Mouse (Mus musculus) cerebellum, postnatal 14 days (tissue): ENCODE measurements around the gene Cdh19.

Experiments
- DNase-seq, 2 experiments: peaks; one replicate each; pipeline ENCODE4 v3.0.0; 2021; ENCODE audit warnings: mixed read lengths in 2 of 2

Cdh19 gene

DNA sequence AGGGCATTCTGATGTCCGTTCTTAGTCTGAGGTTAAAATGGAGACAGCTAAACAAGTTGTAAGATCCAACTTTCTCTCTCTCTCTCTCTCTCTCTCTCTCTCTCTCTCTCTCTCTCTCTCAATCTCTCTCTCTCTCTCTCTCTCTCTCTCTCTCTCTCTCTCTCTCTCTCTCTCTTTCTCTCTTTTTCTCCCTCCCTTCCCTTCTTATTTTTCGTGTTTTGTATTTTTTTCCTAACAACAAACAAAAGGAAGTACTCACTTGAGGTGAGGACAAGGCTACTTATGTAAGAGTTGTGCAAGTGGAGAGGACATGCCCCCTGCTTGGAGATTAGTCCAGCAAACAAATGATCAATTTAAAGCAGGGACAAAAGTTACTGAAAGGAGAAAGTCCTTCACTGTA, at the start of gene Cdh19:
Gene Cdh19, minus strand, starts transcription at position 101 of the 400 bp plus-strand sequence.
- DNase-seq: no peak

DNA sequence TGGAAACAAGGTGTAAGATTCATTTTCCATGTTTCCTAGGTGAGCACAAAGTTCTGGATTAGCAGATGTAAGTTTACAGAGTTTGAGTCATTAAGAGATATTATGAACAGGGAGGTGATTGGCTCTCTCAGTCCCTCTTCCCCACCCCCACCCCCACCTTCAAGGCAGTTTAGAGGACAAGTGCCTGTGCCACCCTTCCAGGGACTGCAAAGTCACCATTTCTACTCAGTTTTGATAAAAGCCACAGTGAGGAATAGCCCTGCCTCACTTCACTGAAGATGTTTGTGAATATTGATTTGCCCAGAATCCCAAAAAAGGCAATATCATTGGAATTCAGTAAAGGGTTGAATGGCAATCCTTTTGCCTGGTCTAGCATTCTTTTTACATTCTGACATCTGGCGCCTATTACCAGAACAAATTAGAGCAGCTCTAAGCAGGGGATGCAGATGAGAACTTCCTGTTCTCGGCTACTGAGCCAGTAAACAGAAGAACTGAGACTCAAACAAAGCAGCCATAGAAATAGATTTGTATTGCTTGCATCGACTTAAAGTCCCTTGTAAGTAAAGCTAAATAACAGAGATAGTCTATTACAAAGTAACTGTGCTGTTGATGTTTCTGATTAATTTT, 43.2 kb upstream of the Cdh19 start:
- no peak for DNase-seq

DNA sequence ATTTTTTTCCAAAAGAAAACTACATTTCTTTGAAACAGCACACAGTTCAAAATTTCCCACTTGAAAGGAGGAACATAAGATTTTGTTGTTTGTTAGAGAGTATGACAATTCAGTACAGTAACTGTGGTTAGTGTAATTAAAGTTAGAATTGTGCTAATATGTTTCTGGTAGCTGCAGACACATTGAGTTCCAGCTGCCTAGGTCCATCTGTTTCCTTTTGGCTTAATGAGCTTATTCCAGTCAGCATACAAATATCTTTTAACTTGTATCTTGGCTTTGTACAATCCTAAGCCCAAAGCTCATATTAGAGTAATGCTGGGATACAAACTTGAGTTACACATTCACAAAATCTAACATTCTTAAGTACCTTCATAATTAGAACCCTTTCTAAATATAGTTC, 40.3 kb upstream of the Cdh19 start:
- no peak for DNase-seq

DNA sequence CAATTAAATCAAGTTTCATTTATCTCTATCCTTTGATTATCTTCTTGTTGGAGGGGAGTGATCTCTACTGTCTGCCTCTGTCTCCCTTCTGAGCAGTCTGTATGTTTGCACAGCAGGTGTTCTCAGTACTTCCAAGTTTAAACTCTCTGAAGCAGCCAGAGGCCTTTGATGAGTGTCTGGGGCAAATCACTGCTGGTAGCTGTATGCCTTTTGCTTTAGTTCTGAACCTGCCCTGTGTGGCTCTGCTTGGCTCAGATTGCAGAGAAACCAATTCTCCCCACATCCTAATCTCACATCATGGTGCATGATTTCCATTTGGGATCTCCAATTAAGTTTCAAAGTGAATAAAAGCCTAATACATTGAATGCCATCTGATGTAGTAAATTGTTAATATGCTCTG, 12.4 kb upstream of the Cdh19 start:
- DNase-seq: no peak

DNA sequence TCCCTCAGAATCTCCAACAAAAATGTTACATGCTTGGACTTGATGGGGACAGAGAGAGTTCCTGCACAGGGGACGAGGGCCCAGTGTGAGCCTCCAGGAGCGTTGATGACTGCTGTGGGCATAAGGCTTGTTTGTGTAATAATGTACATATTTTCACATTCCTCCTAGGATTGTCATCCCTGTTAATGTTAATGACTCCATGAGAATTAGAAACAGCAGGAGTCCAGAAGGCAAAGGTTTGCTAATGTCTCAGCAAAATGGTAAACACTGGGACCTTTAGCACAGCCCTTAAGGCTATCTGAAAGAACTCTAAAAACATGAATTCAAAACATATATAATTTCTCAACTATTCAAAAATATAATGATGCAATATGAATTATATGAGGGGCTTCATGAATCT, 8.2 kb downstream of the Cdh19 start:
- no peak for DNase-seq

DNA sequence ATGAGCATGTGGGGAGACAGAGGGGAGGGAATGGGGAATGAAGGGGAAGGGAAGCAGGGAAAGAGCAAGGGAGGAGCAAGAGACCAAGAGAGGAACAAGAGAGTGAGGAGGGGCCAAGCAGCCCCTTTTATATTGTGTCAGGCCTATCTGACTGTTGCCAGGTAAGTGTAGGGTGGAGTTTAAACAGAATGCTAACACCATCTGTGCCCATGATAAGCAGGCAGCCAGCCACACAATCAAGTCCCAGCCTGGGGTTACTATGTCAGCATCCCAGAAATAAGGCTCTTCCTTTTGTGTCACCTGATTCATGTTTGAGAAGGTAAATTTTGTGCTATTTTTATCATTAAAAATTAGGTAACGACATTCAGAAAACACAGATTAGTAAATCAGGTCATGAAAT, 67.6 kb downstream of the Cdh19 start:
- no peak for DNase-seq

DNA sequence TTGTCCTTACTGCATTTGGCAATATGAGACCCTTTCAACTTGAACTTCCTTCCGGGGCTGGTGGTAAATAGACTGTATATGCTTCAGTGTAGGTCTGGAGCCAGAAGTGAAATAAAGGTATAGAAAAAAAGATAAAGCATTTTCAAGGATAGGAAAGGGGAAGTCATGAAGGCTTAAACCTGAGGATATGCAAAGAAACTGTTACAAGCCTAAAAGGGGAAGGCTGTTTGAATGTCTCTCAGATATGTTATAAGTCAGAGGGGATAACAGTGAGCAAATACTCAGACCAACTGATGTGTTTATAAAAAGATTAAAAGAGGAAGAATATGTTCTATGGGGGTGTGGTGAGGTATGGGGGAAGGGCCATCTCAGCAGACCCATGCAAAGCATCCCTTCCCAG, 68.2 kb downstream of the Cdh19 start:
- DNase-seq: no peak

DNA sequence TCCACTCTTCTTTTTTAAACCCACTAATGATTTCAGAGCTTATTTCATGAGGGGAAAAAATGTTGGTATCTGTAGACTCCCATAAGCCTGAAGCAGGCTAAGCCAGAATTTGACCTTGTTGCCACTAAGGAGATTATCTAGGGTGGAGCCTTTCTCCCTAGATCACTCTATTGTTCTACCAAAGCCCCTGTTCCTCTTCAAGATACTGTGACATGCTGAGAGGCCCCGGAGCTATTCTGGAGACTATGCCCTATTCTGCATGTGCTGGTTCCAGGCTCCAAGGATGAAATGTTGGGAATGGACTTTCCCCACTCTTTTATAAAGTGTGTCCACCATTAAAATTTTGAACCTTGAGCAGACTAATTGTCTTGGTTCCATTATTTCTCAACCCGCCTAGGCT, 73.1 kb downstream of the Cdh19 start:
- DNase-seq: no peak
